Mouse (Mus musculus) lung, postnatal 0 days (tissue): ENCODE measurements at regions not wholly inside any gene's neighbourhood (a gene's known extent, or its start where the extent isn't known, plus 50 kb on each side); places are given as distances from the start of the nearest gene placed in this dataset.

Experiments used
- CTCF ChIP-seq: IDR thresholded peaks from 2 replicates; pipeline ENCODE4 v1.5.1; 2016; ENCODE audit warnings: antibody characterized with exemption, mild to moderate bottlenecking
- EP300 ChIP-seq: IDR thresholded peaks from 2 replicates; pipeline ENCODE4 v1.6.1; 2016; ENCODE audit warnings: antibody characterized with exemption, mild to moderate bottlenecking, control low read depth

DNA sequence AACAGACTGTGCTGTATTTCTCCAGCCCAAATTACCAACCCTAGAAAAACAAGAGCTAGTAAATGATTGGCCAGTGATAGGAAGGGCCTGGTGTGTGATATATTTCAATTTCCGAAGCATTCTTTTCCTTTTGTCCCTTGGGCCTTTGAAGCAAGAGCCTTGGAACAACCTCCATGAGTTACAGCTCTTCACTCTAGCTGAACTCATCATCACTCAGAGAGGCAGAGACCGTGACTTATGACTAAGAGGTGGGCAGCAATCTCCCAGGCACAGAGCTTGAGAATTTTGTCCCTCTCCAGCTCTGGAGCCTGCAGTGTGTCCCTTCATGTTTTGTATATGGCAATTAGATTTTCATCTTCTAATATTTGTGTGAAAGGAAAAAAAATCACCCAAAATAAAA, 103.0 kb upstream of the Ctnna2 start:
- no peak for TF ChIP-seq CTCF
- no peak for TF ChIP-seq EP300
